Mouse (Mus musculus) limb, embryonic 12.5 days (tissue): ENCODE data around the gene Olfr393. TPM values are rescaled to one million over a fixed set of nuclear protein-coding genes. Genes with fewer than 3 reads are reported as not detected.

Experiments used
- ATAC-seq: fragments of 200-750 bp; cut with Nextera tagmentation; 2 replicates; pipeline ENCODE4 v1.8.0; 2017; ENCODE audit warnings: low read depth, moderate TSS enrichment; ENCODE audit not compliant: insufficient number of reproducible peaks, insufficient read depth, low FRiP score, low TSS enrichment
- H3K27ac ChIP-seq: fragments of 300-500 bp; sonication (generic); 2 replicates; pipeline ENCODE4 v1.5.1; 2016; ENCODE audit warnings: mild to moderate bottlenecking, moderate library complexity
- H3K27me3 ChIP-seq: fragments of 300-500 bp; sonication (generic); 2 replicates; pipeline ENCODE4 v1.6.1; 2016; ENCODE audit warnings: mild to moderate bottlenecking, moderate library complexity
- H3K36me3 ChIP-seq: fragments of 300-500 bp; sonication (generic); 2 replicates; pipeline ENCODE4 v1.6.1; 2016; ENCODE audit warnings: mild to moderate bottlenecking, moderate library complexity
- H3K4me1 ChIP-seq: fragments of 300-500 bp; sonication (generic); replicated peaks from 2 replicates; pipeline ENCODE4 v1.6.1; 2016
- H3K4me2 ChIP-seq: fragments of 300-500 bp; sonication (generic); 2 replicates; pipeline ENCODE4 v1.6.1; 2016; ENCODE audit warnings: mild to moderate bottlenecking, moderate library complexity
- H3K4me3 ChIP-seq: fragments of 300-500 bp; sonication (generic); replicated peaks from 2 replicates; pipeline ENCODE4 v1.5.1; 2016; ENCODE audit warnings: mild to moderate bottlenecking
- H3K9ac ChIP-seq: fragments of 300-500 bp; sonication (generic); replicated peaks from 2 replicates; pipeline ENCODE4 v1.6.1; 2016; ENCODE audit warnings: mild to moderate bottlenecking, moderate library complexity
- H3K9me3 ChIP-seq: fragments of 300-500 bp; sonication (generic); 2 replicates; pipeline ENCODE4 v1.6.1; 2016; ENCODE audit warnings: mild to moderate bottlenecking, moderate library complexity
- WGBS: fragments of 180-500 bp; shearing (Covaris S2); methylation state at CpG from one replicate; pipeline ENCODE4 v1.1.7; 2016; 5-methylcytosine and 5-hydroxymethylcytosine counted together
- polyA plus RNA-seq: library from polyadenylated mRNA; unstranded; fragments of >200 nt; fragmentation: Nextera tagmentation; extraction: Ambion mirVana; gene quantifications from 2 replicates; pipeline ENCODE4 v1.2.1, GENCODE M21; 2016

Olfr393 gene
- not detected in 2 replicates for polyA plus RNA-seq

GRCm38 (mm10) chr11:73851354-73851753 is at the start of gene Olfr393:
TSS of gene Olfr393 (minus strand) at chr11:73851454.
- Histone ChIP-seq H3K9me3 (peaks cover 13% of the 10 kb centered on the region; the same call in 1 of the 2 replicates), H3K27me3 (no peaks in the 10 kb centered on the region), H3K36me3 (no peaks in the 10 kb centered on the region), H3K4me1 (no peaks in the 10 kb centered on the region), H3K4me3 (no peak within 1 kb of the TSS), H3K27ac (no peak within 1 kb of the TSS), H3K4me2 (no peak within 1 kb of the TSS), H3K9ac (no peak within 1 kb of the TSS)
- ATAC-seq, result no peak

GRCm38 (mm10) chr11:73890671-73891070 is 39.4 kb upstream of the Olfr393 start, which contains the start of gene Olfr394:
TSS of gene Olfr394 (minus strand) at chr11:73890771.
- no peak within 1 kb of the TSS for H3K27ac ChIP-seq
- H3K4me3 ChIP-seq, result no peak within 1 kb of the TSS
- no peak within 1 kb of the TSS for H3K4me2 ChIP-seq
- WGBS, result 86% methylated on average over 1 of the region's 1 CpGs
- H3K9ac ChIP-seq, result no peak within 1 kb of the TSS
- H3K4me1 ChIP-seq, result no peaks in the 10 kb centered on the region
- H3K36me3 ChIP-seq, result no peaks in the 10 kb centered on the region
- no peak for ATAC-seq
- H3K9me3 ChIP-seq, result peaks cover 12% of the 10 kb centered on the region
- H3K27me3 ChIP-seq, result no peaks in the 10 kb centered on the region

- 90% methylated on average over 1 of the region's 1 CpGs for WGBS
- no peak within 1 kb of the TSS for H3K4me2 ChIP-seq
- H3K36me3 ChIP-seq, result no peaks in the 10 kb centered on the region
- H3K4me1 ChIP-seq, result no peaks in the 10 kb centered on the region
- ATAC-seq, result no peak
- H3K27me3 ChIP-seq, result no peaks in the 10 kb centered on the region
- H3K4me3 ChIP-seq, result no peak within 1 kb of the TSS
- H3K27ac ChIP-seq, result no peak within 1 kb of the TSS
- no peak within 1 kb of the TSS for H3K9ac ChIP-seq
- peaks cover 11% of the 10 kb centered on the region for H3K9me3 ChIP-seq
These were observed 34.3 kb downstream of the Olfr393 start, which contains the start of gene Olfr392 for GRCm38 (mm10) chr11:73816949-73817348. TSS of gene Olfr392 (minus strand) at chr11:73817049.

- Histone ChIP-seq H3K36me3 (no peaks in the 10 kb centered on the region), H3K27me3 (no peaks in the 10 kb centered on the region), H3K9me3 (peaks cover 16% of the 10 kb centered on the region; the same call in 1 of the 2 replicates), H3K4me2 (no peak within 1 kb of the TSS), H3K9ac (no peak within 1 kb of the TSS), H3K4me1 (no peaks in the 10 kb centered on the region), H3K27ac (no peak within 1 kb of the TSS), H3K4me3 (no peak within 1 kb of the TSS)
- 19% methylated on average over 1 of the region's 1 CpGs for WGBS
- no peak for ATAC-seq
These were observed 48.3 kb downstream of the Olfr393 start, which contains the start of gene Olfr391-ps for GRCm38 (mm10) chr11:73802952-73803351. TSS of gene Olfr391-ps (minus strand) at chr11:73803052.

Other genes starting within 250 kb of the Olfr393 start
- gene Zfp735, start 162.7 kb downstream of the Olfr393 start, polyA plus RNA-seq, result not detected in 2 replicates
- not detected in 2 replicates for gene Olfr389, start 70.7 kb downstream of the Olfr393 start, polyA plus RNA-seq
- not detected in 2 replicates for gene Olfr390, start 68.5 kb downstream of the Olfr393 start, polyA plus RNA-seq
- gene Olfr391-ps, start 48.4 kb downstream of the Olfr393 start, polyA plus RNA-seq, result not detected in 2 replicates
- not detected in 2 replicates for gene Olfr392, start 34.4 kb downstream of the Olfr393 start, polyA plus RNA-seq
- not detected in 2 replicates for gene Olfr394, start 39.3 kb upstream of the Olfr393 start, polyA plus RNA-seq
- not detected in 2 replicates for gene Olfr395, start 57.8 kb upstream of the Olfr393 start, polyA plus RNA-seq
- gene Olfr23, start 85.2 kb upstream of the Olfr393 start, polyA plus RNA-seq, result not detected in 2 replicates
- not detected in 2 replicates for gene Olfr397, start 109.4 kb upstream of the Olfr393 start, polyA plus RNA-seq
- gene Olfr398, start 139.0 kb upstream of the Olfr393 start, polyA plus RNA-seq, result not detected in 2 replicates
- not detected in 2 replicates for gene Olfr139, start 205.1 kb upstream of the Olfr393 start, polyA plus RNA-seq
- not detected in 2 replicates for gene Olfr399, start 205.2 kb upstream of the Olfr393 start, polyA plus RNA-seq
- gene Zfp616, start 218.5 kb upstream of the Olfr393 start, polyA plus RNA-seq, result not detected in 2 replicates